Mouse (Mus musculus) right cerebral cortex, postnatal 14 days (tissue): Measurements from ENCODE around the gene Spock2.
"Not testable (repeated sequence)": the region's sequence is repeated elsewhere in the genome, so short reads cannot be mapped to it uniquely, and the experiment has no call there.

Experiments used
- DNase-seq: peaks from one replicate; pipeline ENCODE4 v3.0.0; 2022

The Spock2 gene

DNA sequence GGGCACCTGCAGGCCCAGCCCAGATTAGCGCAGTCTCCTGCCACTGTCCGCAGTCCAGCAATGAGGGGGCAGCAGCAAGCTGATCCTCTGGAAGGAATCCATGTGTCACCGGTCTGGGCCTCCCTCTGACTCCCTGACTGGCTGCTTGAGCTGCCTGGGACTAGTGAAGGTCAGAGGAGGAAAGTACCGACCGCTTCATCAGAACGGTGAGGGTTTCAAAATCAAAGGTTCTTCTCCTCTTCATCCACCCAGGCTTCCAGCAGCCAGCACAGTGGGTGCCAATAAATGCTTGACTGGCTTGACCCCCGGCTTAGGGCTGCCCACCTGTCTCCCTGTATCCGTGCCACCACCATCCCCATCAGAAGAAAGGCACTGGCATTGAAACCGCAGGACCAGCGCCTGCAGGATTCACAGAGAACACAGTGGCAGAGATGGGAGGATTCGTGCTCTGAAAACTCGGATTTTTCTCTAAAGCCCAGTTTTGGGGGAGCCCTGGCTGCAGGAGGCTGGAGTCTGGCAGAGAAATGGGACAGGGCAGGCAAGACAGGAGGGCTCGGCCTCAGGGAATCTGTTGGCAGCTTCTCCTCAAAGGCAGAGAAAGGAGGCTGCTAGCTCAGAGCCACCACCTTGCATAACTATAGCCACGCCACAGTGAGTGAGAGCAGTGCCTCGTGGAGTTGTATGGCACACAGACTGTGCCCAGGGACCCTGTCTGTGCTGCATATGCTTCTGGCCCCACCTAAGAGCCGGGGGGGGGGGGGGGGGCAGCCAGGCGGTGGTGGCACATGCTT is 2.5 kb downstream of the Spock2 start:
- no peak for DNase-seq

DNA sequence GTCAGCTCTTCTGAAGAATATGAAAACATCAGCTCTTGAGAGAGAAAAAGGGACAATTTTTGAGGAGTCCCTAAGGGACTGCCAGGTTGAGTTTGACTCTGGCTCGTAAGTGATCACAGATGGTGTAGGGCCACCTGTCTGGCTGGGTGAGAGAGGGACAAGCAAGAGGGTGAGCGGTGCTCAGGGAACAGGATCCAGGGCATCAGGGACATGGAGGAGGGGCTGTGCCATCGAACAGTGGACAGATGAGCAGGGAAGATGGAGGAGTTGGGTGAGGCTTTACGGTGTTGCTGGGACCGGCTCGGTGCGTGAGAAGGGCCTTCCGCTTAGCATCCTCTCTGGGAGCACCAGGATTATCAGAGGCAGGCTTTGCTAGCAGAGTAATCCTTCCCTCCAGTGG is 3.3 kb downstream of the Spock2 start:
- no peak for DNase-seq

GRCm38 (mm10) chr10:60109989-60110388 is 4.0 kb downstream of the Spock2 start:
- no peak for DNase-seq

- DNase-seq, result no peak
Observed at GRCm38 (mm10) chr10:60110908-60111475, 5.0 kb downstream of the Spock2 start.

- no peak for DNase-seq
Observed at GRCm38 (mm10) chr10:60113965-60114690, 8.1 kb downstream of the Spock2 start.

DNA sequence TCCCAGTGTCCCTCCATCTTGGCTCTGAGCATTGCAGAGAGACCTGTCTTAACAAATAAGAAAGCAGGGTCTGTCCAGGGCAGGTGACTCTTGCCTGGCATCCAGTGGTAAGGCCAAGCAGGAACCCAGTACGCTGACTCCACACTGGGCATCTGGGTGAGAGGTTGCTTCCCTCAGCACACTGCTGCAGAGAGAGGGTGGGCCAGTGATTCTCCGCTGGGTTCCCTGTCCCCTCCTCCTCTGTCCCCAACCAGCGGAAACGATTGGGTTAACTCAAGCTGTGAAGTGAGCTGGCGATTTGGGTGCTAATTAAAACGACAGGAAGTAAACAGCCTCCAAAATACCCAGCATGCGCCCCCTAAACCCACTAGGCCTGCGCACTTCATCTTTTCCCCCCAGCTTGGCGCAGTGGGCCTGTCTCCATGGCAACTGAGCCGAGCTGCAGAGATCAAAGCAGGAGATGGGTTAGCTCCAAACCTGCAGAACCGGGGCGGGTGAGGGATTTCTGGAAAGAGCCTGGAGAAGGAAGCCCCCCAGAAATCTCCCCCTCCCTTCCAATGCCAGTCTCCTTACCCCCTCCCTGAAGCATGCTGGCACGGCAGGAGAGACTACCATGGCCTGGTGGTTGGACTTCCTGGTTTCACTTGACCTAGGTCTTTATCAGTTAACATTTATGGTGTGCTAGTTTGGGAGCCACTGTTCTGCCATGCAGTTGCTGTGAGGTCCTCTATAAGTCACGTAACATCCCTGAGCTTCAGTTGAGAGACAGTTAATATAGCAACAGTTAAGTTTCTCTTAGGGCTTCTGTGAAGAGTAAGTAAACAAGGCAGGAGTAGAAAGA is 9.5 kb downstream of the Spock2 start:
- peak; percentile 86 for DNase-seq

- DNase-seq, result no peak
Observed at GRCm38 (mm10) chr10:60116997-60117396, 11.0 kb downstream of the Spock2 start.

GRCm38 (mm10) chr10:60118464-60118863 is 12.4 kb downstream of the Spock2 start:
- DNase-seq, result no peak

DNA sequence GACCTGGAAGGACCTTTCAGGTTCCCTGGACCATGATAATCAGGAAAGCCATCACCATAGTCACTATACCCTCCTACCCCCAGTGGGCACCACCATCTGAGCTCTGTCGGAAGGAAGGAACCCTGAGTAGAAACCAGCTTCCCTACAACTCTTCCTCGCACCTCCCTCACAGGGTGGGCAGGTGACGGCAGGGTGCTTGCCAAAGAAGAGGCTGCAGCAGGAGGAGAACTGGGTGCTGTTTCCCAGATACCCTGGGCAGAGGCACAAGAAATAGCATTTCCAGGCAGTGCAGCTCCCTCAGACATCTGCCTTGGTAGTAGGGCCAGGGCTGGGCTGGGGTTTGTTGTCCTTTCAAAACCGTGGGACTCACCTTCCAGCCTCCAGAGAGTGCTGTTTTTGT is 14.6 kb downstream of the Spock2 start:
- DNase-seq, result no peak

GRCm38 (mm10) chr10:60124078-60124477 is 18.1 kb downstream of the Spock2 start:
- DNase-seq, result no peak

DNA sequence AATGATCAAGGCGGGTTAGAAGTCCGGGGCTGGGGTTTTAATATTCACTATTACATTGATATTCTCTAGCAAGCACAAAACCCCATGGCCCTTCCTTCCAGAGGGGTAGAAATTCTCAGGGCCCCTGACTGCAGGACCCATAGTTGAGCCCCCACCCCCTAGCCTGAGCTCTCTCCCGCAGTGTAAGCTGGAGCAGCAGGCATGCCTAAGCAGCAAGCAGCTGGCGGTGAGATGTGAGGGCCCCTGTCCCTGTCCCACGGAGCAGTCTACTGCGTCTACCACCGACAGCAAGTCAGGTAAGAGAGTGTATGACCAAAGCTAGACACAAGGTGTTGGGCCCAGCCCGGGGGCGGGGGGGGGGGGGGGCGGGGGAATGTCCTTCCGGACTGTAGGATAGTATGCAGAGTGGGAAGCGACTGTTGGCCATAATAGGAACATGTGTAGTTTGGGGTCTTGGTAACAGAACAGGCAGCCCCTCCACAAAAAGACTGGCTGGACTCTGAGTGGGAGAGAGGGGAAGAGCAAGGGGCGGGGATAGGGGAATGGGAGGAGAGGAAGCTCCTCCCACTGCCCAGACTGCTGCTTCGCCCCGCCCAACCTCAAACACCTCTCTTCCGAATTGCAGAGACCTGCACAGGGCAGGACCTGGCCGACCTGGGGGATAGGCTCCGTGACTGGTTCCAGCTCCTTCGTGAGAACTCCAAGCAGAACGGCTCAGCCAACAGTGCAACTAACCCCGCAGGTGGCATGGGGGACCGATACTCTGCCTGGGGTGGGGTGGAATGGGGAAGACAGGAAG is 19.7 kb downstream of the Spock2 start:
- no peak for DNase-seq

DNA sequence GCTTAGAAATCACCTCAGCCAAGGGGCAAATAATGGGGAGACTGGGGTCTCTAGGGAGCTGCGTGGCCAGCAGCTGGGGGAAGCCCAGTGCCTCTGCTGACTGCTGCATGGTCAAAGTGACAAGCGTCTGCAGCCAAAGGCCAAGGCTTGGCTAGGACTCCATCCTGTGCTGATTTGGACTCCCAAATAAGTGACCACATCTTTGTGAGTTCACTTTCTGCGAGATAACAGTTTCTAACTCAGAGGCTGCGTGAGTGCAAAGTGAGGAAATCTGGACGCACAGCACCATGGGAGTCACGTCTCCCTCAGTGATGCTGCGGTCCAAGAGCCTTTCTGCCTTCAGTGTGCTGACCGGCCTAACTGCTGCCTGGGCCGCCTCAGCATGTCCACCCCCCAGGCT is 22.3 kb downstream of the Spock2 start:
- no peak for DNase-seq

DNA sequence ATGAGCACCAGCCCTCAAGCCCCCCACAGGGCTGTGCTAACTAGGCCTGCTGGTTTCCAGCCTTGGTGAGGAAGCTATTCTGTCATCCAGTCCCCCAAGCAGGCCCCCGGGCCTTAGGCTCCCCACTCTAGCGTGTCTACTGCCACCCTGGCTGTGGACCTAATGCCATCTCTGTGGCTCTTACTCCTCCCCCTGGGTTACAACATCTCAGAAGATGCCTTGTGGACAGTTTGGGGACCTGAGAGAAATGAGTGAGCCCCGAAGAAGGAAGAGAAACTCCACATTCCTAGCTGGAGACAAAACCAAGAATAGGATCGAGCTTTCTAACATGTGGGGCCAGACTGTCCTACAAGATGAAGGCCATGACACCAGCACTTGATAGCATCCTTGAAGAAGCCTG is 24.5 kb downstream of the Spock2 start:
- DNase-seq, result no peak

DNA sequence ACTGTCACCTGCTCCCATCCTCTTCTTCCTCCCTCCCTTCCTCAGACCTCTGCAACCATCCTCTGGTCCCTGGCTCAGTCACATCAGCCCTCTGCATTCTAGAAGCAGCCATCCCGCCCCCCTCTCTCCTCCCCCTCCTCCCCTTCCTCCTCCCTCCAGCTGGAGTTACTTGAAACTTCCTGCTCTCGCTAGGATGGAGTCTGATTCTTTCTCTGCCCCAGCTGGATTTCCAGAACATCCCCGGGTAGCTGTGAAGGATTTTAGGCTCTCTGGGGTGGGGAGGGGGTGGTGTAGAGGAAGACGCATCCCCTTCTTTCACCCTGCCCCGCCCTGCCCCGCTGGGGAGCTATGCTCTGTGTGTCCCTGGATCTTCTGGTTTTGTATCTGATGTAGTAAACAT is 27.5 kb downstream of the Spock2 start:
- no peak for DNase-seq

- no peak for DNase-seq
Observed at GRCm38 (mm10) chr10:60134201-60134600, 28.2 kb downstream of the Spock2 start.

GRCm38 (mm10) chr10:60136010-60136409 is 30.0 kb downstream of the Spock2 start:
- DNase-seq, result not testable (repeated sequence)

- no peak for DNase-seq
Observed at GRCm38 (mm10) chr10:60136935-60137334, 30.9 kb downstream of the Spock2 start.

DNA sequence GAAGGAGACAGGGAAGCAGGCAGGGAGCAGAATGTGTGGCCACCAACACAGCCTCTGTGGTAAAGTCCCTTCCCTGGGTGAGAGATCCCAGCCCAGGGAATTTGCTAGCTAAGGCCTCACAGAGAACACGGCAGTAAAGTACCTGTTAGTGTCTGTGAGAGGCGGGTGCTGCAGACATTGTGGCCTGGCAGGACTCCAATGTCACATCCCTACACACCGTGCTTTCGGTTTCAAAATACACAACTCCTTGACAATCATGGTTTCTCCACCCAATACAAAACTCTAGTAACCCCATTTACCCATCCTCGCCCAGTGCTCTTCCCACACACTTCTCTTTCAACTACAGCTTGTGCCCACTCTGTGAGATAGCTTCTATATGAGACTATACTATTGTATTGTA is 32.7 kb downstream of the Spock2 start:
- no peak for DNase-seq

- no peak for DNase-seq
Observed at GRCm38 (mm10) chr10:60140751-60141150, 34.7 kb downstream of the Spock2 start.

- no peak for DNase-seq
Observed at GRCm38 (mm10) chr10:60141656-60142160, 35.7 kb downstream of the Spock2 start.

DNA sequence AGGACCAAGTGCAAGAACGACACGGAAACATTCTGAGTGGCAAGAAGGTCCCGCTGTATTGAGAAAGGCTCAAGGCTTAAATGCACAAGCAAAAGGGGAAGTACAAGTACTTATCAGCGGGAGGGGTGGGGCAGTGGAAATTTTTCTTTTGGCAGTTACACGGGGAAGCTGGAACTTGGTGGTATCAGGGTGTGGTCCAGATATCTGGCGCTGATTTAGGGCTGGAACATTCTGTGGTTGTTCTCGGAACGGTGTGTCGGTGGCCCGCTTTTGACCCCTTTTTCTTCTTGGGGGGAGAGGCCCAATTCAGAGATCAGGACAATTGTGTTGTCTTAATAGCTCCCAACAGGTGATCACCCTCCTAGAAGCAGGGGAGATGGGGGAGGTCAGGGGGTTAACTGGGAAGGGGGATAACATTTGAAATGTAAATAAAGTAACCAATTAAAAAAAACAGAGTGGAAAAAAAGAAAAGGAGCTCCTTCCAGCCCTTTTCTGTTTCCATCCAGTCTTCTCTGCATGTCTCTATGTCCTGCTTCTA is 41.6 kb downstream of the Spock2 start:
- not testable (repeated sequence) for DNase-seq

DNA sequence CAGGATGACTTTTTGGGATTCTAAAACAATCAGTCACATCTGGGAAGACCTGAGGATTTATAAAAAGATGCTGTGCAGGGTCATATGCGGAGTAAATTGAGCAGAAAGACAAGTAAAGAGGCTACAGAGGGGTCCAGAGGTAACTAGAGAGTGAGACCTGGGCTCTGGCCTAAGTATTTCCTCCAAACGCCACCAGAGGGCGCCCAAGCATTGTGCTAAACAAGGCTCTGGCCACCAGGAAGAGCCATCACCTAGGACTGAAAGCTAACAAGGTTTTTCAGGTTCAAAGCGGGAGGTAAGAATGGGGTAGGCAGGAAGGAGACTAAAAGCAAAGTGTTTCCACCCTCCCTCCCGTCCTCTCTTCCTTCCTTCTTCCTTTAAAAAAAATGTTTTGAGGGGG is 42.1 kb downstream of the Spock2 start:
- peak; percentile 85 for DNase-seq
